Mouse (Mus musculus): Measurements from ENCODE around the gene Hspa8. TPM values are rescaled to one million over a fixed set of nuclear protein-coding genes. Genes with fewer than 3 reads are reported as not detected.

Gene Hspa8
- total and polyA plus RNA-seq, 3 experiments: 418 to 5,439 (median 3,011) TPM

DNA sequence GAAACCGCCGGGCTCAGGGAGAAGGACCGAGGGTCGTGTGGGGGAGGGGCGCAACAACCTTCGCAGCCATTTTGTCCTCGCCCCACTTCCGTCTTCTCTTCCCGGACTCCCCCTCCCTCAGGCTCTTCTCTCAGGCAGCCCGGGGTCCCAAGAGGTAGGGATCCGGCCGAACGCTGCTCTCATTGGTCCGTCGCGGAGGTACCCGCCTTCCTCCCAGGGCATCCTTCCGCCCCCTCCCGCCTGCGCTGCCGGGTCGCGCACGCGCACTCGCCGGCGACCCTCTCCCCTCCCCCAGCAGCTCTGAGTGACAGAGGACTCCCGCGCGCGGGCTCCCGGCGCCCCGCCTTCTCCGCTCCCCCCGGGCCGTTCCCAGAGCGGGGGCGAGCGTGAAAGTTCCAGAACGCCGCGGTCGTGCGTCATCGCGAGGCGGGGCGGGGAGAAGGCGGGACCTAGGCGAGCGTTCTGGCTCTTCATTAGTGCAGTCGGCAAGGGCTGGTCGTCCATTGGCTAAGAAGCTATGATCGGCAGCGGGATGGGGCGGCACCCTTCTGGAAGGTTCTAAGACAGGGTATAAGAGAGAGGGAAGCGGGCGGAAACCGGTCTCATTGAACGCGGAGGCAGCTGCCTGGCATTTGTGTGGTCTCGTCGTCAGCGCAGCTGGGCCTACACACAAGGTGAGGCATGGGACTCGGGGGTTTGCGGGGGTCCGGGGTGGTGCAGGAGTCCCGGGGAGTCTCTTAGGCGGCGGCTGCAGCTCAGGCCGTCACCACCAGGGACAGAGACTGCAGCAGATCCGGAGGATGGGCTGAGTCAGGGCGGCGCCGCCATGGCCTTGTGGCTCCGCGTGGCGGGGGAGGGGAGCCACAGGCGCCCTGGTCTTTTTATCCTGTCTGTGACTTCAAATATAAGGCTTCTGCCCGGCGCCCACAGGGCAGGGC lies at the start of gene Hspa8 (continued):
- TF ChIP-seq UBTF (IDR thresholded peaks at IDR 0.05; ENCODE audit: borderline replicate concordance, insufficient read depth, low read depth, low read length) (no peak; the same call in 1 of the 2 replicates), TAL1 (IDR thresholded peaks at IDR 0.05; ENCODE audit: low read length) (no peak), GABPA (IDR thresholded peaks at IDR 0.05; ENCODE audit: low read depth, low read length) (no peak), USF2 (IDR thresholded peaks at IDR 0.05; ENCODE audit: borderline replicate concordance in 1 of 2, insufficient read depth in 1 of 2, low read depth in 1 of 2, low read length in 2 of 2) (no peak), CTCF (IDR thresholded peaks at IDR 0.05 in 2 of 3, conservative IDR thresholded peaks at IDR 0.05 in 1 of 3; ENCODE audit: control insufficient read depth in 1 of 3, insufficient read depth in 1 of 3, low read depth in 2 of 3, low read length in 3 of 3, poor library complexity in 1 of 3, severe bottlenecking in 1 of 3) (0 out of 6 replicates have a peak, but pooled peaks of 1 of the 3 experiments have one; percentile 8)

DNA sequence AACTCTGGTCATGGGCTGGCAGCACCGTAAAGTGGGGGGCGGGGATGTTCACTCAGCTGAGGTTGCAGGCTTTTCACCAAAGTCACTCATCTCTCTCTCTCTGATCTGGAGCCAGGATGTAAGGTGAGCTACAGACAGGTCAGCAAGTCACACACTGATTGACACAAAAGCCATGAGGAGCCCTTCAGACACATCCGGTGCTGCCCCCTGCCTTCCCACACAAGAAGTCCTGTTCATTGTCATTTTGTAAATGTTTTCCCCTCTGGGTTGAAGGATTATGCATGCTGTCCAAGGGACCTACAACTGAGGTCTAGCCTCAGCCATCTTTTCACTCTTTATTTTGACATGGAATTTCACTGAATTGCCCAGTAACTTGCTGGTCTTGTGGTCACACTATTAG lies 49.0 kb upstream of the Hspa8 start:
- Histone ChIP-seq H3K27me3 (ENCODE audit: control insufficient read depth in 1 of 2, insufficient read depth in 2 of 2, low read length in 2 of 2) (no peaks in the 10 kb centered on the region; a peak in 2 of 4 replicates), H3K27ac (ENCODE audit: control insufficient read depth, low read depth, low read length) (no peak overlapping the region), H3K79me2 (ENCODE audit: control insufficient read depth, insufficient read depth, low read length, poor library complexity) (no peaks in the 10 kb centered on the region), H3K9me3 (replicated peaks; ENCODE audit: insufficient read depth, low read length) (no peaks in the 10 kb centered on the region), H3K4me3 (ENCODE audit: control insufficient read depth in 1 of 2, insufficient read depth in 1 of 2, low read depth in 2 of 2, low read length in 2 of 2) (no peak overlapping the region), H3K36me3 (ENCODE audit: control insufficient read depth in 1 of 2, insufficient read depth in 2 of 2, low read length in 2 of 2) (no peaks in the 10 kb centered on the region), H3K9ac (ENCODE audit: control insufficient read depth, low read depth, low read length, poor library complexity, severe bottlenecking) (no peak overlapping the region), H3K4me1 (ENCODE audit: control insufficient read depth in 1 of 2, insufficient read depth in 2 of 2, low read length in 2 of 2) (no peaks in the 10 kb centered on the region)
- TF ChIP-seq HCFC1 (IDR thresholded peaks at IDR 0.05; ENCODE audit: low read depth, low read length): no peak
- no peak for TF ChIP-seq GATA1 (IDR thresholded peaks at IDR 0.05; ENCODE audit: low read depth, low read length)
- no peak for TF ChIP-seq TCF12 (IDR thresholded peaks at IDR 0.05; ENCODE audit: low read depth, low read length)
- TF ChIP-seq CHD2 (IDR thresholded peaks at IDR 0.05; ENCODE audit: low read length): no peak
- TF ChIP-seq NRF1 (IDR thresholded peaks at IDR 0.05; ENCODE audit: insufficient read depth, low read depth, low read length, poor library complexity, severe bottlenecking): no peak
- TF ChIP-seq TBP (IDR thresholded peaks at IDR 0.05; ENCODE audit: low read depth, low read length): no peak
- no peak for TF ChIP-seq GABPA (IDR thresholded peaks at IDR 0.05; ENCODE audit: low read depth, low read length)
- TF ChIP-seq POLR2A (IDR thresholded peaks at IDR 0.05; ENCODE audit: control insufficient read depth in 1 of 2, insufficient read depth in 1 of 2, low read depth in 1 of 2, low read length in 2 of 2, poor library complexity in 1 of 2): no peak
- no peak for TF ChIP-seq MAZ (IDR thresholded peaks at IDR 0.05; ENCODE audit: low read depth, low read length)
- no peak for TF ChIP-seq MAX (IDR thresholded peaks at IDR 0.05; ENCODE audit: low read length)
- no peak for TF ChIP-seq USF2 (IDR thresholded peaks at IDR 0.05; ENCODE audit: borderline replicate concordance in 1 of 2, insufficient read depth in 1 of 2, low read depth in 1 of 2, low read length in 2 of 2)
- no peak for TF ChIP-seq JUND (IDR thresholded peaks at IDR 0.05; ENCODE audit: low read depth, low read length)
- no peak for TF ChIP-seq ELF1 (IDR thresholded peaks at IDR 0.05; ENCODE audit: low read depth, low read length)
- TF ChIP-seq ZNF384 (IDR thresholded peaks at IDR 0.05; ENCODE audit: low read depth, low read length): no peak
- TF ChIP-seq ZMIZ1 (IDR thresholded peaks at IDR 0.05; ENCODE audit: low read depth, low read length): no peak
- TF ChIP-seq MYC (IDR thresholded peaks at IDR 0.05; ENCODE audit: low read depth, low read length): no peak
- no peak for TF ChIP-seq MAFK (IDR thresholded peaks at IDR 0.05; ENCODE audit: borderline replicate concordance, low read depth, low read length)
- DNase-seq (ENCODE audit: low read depth, low spot score): no peak
